Mouse (Mus musculus) c-Kit-positive CD71-positive TER-119-positive erythroid progenitor cells, embryonic 14.5 days (primary cell): ENCODE results near the gene Zmiz1.

Source experiments
- DNase-seq: peaks from one replicate; pipeline ENCODE4 v3.0.0-alpha.2; 2013; ENCODE audit warnings: low spot score

Gene Zmiz1

DNA sequence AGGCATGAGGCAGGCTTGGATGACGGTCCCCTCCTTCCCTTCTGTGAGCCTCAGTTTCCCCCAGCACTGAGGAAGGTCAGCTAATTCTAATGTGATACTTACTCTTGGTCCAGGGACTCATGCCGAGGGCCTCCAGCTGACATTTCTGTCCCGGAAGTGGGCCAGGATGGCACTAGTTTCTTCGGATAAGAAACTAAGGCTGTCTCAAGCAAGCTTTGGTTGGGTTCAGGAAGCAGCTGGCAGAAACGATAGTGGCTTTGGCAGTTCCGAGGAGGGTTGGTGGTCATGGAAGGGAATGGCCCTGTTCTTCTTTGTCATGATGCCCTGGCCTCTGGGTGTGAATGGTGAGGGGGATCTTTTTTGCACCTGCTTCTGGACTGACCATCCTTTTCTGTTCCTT lies 236.1 kb downstream of the Zmiz1 start:
- peak; percentile 34 for DNase-seq

DNA sequence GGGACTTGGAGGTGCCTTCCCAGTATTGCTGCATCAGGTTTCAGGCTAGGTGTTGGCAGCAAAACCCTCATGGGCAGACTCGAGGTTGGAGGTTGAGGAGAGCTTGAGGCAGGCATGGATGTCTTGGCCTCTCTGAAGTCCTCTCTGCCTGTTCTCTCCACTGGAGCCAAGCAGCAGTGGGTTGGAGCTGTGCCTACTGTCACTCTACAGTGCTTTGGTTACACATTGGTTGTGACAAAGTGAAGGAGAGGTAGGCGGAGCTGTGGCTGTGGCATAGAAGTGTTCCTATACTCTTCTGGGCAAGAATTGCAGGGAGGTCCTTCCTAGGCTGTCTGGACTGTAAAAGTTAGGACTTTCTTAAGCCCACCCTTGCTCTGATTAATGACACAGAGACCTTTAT lies 237.4 kb downstream of the Zmiz1 start:
- no peak for DNase-seq

DNA sequence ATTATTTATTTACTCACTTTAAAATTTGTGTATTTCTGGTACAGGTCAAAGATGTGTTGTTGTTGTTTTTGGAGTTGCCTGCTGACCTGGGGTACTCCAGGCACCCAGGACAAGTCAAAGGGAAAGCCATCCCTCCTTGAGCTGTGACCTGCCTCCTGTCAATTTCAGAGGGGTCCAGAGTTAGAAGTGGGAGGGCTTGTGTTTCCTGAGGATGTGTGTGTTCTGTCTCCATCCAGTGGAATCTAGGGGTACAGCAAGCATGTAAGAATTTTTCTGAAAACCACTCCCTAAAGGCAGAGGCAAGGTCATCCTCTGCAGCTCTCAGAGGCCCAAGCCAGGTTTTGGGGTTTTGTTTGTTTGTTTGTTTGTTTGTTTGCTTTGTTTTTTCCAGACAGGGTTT lies 243.0 kb downstream of the Zmiz1 start:
- DNase-seq = no peak

DNA sequence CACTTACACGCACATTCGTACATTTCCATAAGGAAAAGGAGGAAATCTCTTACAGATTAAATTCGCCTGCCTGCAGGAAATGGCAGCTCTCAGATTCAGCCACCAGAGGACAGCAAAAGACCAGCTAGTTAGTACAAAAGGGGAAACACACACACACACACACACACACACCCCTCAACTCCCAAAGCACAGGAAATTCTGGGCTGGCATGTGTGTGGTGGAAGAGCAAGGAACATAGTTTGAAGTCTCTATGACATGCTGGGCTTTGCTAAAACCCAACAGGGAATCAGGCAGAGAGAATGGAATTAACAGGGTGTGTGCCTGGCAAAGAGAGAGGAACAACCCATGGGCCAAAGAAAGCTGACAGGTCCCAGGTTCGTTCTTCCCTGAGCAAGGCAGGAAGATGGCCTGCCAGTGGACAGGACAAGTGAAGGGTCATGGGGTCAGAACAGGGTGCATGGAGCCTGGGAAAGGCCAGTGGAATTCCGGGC lies 248.8 kb downstream of the Zmiz1 start:
- DNase-seq = no peak

DNA sequence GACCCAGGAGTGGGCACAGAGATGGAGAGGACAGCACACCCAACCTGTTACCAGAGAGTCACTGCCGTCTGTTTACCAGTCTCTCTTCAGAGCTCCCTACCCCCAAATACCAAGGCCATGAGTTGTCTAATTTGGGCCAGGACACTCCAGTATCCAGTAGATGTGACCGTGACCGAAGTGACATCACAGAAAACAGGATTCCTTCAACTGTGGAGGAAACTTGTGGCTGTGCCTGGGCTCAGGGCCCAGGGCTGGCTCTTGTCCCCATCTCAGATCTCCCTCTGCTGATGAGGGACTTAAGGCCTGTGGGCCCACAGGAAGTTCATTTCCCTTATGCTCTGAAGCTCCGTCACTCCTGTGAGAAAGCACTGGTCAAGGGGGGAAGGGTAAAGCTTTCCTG lies 249.5 kb downstream of the Zmiz1 start:
- no peak for DNase-seq

DNA sequence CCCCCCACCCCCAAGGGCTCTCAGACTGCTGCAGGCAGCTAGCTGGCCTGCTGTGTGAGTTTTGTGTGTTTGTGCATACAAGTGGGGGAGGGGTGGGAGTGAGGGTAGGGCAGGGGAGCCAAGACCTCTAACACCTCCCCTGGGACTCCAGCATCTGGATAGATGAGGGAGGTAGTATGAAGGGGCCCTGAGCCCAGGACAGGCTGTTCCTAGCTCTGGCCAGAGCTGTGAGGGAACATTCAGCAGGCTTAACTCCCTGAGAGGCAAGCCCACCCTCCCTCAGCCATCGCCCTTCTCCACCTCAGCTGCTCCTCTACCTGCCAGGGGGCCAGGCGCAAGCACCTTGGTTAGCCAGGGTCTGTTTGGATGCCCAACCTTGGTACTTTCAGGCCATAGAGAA lies 249.9 kb downstream of the Zmiz1 start:
- DNase-seq = no peak

DNA sequence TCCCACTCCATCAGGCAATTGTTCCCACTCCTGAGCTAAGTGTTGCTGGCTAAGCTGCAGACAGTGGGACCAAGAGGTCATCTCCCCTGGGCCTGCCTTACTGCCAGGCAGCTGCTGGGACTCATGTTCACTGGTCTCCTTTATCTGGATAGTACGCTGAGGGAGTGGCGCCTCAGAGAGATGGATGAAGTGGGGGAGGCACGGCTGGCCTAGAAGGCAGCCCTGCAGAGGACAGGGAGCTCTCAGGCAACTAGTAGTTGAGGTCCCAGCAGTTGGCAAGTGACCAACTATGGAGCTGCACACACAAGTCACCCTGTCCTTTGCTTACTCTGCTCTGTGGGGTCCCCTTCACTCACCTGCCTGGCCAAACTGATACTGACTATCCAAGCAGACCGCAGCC lies 251.1 kb downstream of the Zmiz1 start:
- peak; percentile 24 for DNase-seq

DNA sequence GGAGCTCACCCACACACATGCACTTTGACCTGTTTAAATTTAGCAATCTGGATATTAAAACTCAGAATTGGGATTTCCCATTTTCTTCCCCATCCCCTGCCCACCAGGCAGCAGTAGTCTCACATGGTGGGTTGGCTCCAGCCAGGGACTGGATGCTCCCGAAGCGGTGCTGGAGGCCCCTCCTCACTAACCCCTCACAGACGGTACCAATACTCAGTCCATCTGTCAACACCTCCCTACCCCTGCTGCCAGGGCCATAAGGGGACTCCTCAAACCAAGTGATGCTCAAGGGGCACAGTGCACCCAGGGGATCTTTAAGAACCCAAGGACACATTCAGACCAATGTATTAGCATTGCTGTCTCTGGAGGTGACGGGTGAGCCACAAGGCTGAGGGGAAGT lies 251.7 kb downstream of the Zmiz1 start:
- DNase-seq = no peak

DNA sequence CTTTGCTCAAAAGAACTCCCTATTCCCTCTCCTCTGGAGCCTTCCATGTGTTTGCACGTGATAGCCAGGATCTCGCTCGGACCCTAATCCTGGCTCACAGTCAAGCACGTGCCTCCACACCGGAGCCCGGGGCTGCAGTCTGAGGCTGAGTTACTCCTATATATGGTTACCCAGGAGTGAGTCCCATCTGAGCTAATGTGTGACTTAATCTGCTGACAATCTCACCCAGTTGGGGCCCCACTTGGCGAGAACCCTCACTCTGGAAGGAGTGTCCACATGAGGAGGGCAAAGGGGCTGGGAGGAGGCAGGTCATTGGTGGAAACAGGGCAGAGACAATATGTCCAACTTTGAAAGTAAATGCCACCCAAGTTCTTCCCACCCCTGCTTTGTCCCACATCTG lies 252.2 kb downstream of the Zmiz1 start:
- no peak for DNase-seq

DNA sequence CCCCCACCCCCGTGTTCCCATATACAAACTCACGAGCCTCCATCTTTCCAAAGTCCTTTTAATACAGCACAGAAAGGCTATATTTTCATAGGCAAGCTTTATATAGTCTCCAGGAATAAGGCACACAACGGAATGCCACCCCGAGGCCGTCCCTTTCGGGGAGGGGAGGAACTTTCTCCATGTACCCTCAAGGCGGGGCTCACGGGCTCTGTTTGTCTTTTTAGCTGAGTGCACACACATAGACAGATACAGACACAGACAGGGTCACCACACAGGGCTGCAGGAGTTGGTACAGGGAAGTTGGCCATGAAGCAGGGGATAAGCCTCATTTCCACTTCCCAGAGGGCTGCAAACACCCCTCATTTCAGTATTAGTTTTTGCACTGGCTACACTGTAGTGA lies 252.6 kb downstream of the Zmiz1 start:
- DNase-seq = no peak

DNA sequence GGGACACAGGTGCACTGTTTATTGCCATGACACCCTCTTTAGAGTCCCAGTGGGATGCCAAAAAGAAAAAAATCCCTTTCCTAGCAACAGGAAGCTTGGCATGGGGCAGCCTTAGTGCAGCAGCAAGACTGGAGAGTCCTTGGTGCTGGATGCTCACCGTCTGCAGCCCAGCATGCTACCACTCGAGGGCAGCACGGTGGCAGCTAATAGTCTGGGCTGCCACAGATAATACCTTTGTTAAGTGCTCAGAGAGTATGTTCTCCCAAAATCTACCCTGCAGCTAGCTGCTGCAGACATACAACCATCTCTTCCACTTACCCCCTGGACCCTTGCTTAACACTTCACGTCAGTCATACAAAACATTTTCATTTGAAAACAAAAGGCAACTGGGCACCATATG lies 254.5 kb downstream of the Zmiz1 start:
- no peak for DNase-seq
